Mouse (Mus musculus) heart, embryonic 13.5 days (tissue): ENCODE results near the gene Kcnq1. TPM values are rescaled to one million over a fixed set of nuclear protein-coding genes. Genes with fewer than 3 reads are reported as not detected.

Experiments
- ATAC-seq: fragments of 200-750 bp; cut with Nextera tagmentation; 2 replicates; pipeline ENCODE4 v1.8.0; 2017; ENCODE audit warnings: moderate TSS enrichment; ENCODE audit not compliant: insufficient number of reproducible peaks, low FRiP score, low TSS enrichment; ENCODE audit errors: extremely low read depth
- H3K27ac ChIP-seq: fragments of 300-500 bp; sonication (generic); replicated peaks from 2 replicates; pipeline ENCODE4 v1.5.1; 2015; ENCODE audit warnings: moderate library complexity, mild to moderate bottlenecking, inconsistent platforms
- H3K27me3 ChIP-seq: fragments of 300-500 bp; sonication (generic); replicated peaks from 2 replicates; pipeline ENCODE4 v1.6.1; 2015; ENCODE audit warnings: mild to moderate bottlenecking, inconsistent platforms
- H3K36me3 ChIP-seq: fragments of 300-500 bp; sonication (generic); 2 replicates; pipeline ENCODE4 v1.6.1; 2015; ENCODE audit warnings: mild to moderate bottlenecking, inconsistent platforms
- H3K4me1 ChIP-seq: fragments of 300-500 bp; sonication (generic); 2 replicates; pipeline ENCODE4 v1.6.1; 2015; ENCODE audit warnings: inconsistent platforms
- H3K4me2 ChIP-seq: fragments of 300-500 bp; sonication (generic); 2 replicates; pipeline ENCODE4 v1.6.1; 2015; ENCODE audit warnings: inconsistent platforms, mild to moderate bottlenecking, moderate library complexity
- H3K4me3 ChIP-seq: fragments of 300-500 bp; sonication (generic); 2 replicates; pipeline ENCODE4 v1.5.1; 2015; ENCODE audit warnings: moderate library complexity, mild to moderate bottlenecking, inconsistent platforms
- H3K9ac ChIP-seq: fragments of 300-500 bp; sonication (generic); 2 replicates; pipeline ENCODE4 v1.6.1; 2015; ENCODE audit warnings: inconsistent platforms, mild to moderate bottlenecking, moderate library complexity
- H3K9me3 ChIP-seq: fragments of 300-500 bp; sonication (generic); 2 replicates; pipeline ENCODE4 v1.6.1; 2016; ENCODE audit warnings: inconsistent platforms
- WGBS: fragments of 180-500 bp; shearing (Covaris S2); methylation state at CpG from one replicate; pipeline ENCODE4 v1.1.7; 2015; ENCODE audit warnings: mixed read lengths; 5-methylcytosine and 5-hydroxymethylcytosine counted together
- polyA plus RNA-seq: library from polyadenylated mRNA; unstranded; fragments of >200 nt; fragmentation: Nextera tagmentation; extraction: Ambion mirVana; gene quantifications from 2 replicates; pipeline ENCODE4 v1.2.1, GENCODE M21; 2015

Kcnq1 gene
- polyA plus RNA-seq, 1 experiment from 2014 or later: 15.6 TPM

GRCm38 (mm10) chr7:143160057-143160456 is 53.9 kb downstream of the Kcnq1 start:
- 46% methylated on average over 5 of the region's 5 CpGs for WGBS
- peak overlapping the region; percentile 51; the same call in 1 of the 2 replicates for H3K27ac ChIP-seq
- no peaks in the 10 kb centered on the region for H3K36me3 ChIP-seq
- no peak overlapping the region for H3K4me2 ChIP-seq
- H3K4me3 ChIP-seq: no peak overlapping the region
- H3K9me3 ChIP-seq: no peaks in the 10 kb centered on the region
- no peak for ATAC-seq
- no peaks in the 10 kb centered on the region for H3K27me3 ChIP-seq
- peaks cover 30% of the 10 kb centered on the region for H3K4me1 ChIP-seq
- H3K9ac ChIP-seq: peak overlapping the region; percentile 51

GRCm38 (mm10) chr7:143162051-143162450 is 55.9 kb downstream of the Kcnq1 start:
- no peak overlapping the region for H3K9ac ChIP-seq
- no peaks in the 10 kb centered on the region for H3K36me3 ChIP-seq
- no peak overlapping the region for H3K4me3 ChIP-seq
- H3K4me1 ChIP-seq: peaks cover 28% of the 10 kb centered on the region
- no peak overlapping the region for H3K4me2 ChIP-seq
- ATAC-seq: no peak
- no peak overlapping the region for H3K27ac ChIP-seq
- WGBS: 71% methylated on average over 3 of the region's 3 CpGs
- no peaks in the 10 kb centered on the region for H3K27me3 ChIP-seq
- H3K9me3 ChIP-seq: no peaks in the 10 kb centered on the region

GRCm38 (mm10) chr7:143164074-143164473 is 57.9 kb downstream of the Kcnq1 start:
- Histone ChIP-seq H3K27ac (no peak overlapping the region), H3K9me3 (no peaks in the 10 kb centered on the region), H3K4me1 (peaks cover 18% of the 10 kb centered on the region), H3K27me3 (no peaks in the 10 kb centered on the region), H3K36me3 (no peaks in the 10 kb centered on the region), H3K4me3 (no peak overlapping the region), H3K9ac (no peak overlapping the region), H3K4me2 (no peak overlapping the region)
- ATAC-seq: no peak

- Histone ChIP-seq H3K4me1 (0 out of 2 replicates have a peak, but pooled peaks cover 3% of the 10 kb centered on the region), H3K36me3 (no peaks in the 10 kb centered on the region), H3K9ac (no peak overlapping the region), H3K4me3 (no peak overlapping the region), H3K27me3 (no peaks in the 10 kb centered on the region), H3K9me3 (no peaks in the 10 kb centered on the region), H3K4me2 (no peak overlapping the region), H3K27ac (no peak overlapping the region)
- ATAC-seq: no peak
- 53% methylated on average over 7 of the region's 7 CpGs for WGBS
Measured at GRCm38 (mm10) chr7:143165687-143166265, 59.6 kb downstream of the Kcnq1 start.

GRCm38 (mm10) chr7:143167275-143167674 is 61.1 kb downstream of the Kcnq1 start:
- no peak overlapping the region for H3K4me3 ChIP-seq
- 59% methylated on average over 3 of the region's 3 CpGs for WGBS
- H3K9ac ChIP-seq: no peak overlapping the region
- no peaks in the 10 kb centered on the region for H3K27me3 ChIP-seq
- H3K9me3 ChIP-seq: no peaks in the 10 kb centered on the region
- no peaks in the 10 kb centered on the region for H3K36me3 ChIP-seq
- ATAC-seq: no peak
- 0 out of 2 replicates have a peak, but pooled peaks cover 13% of the 10 kb centered on the region for H3K4me1 ChIP-seq
- no peak overlapping the region for H3K27ac ChIP-seq
- H3K4me2 ChIP-seq: no peak overlapping the region

- Histone ChIP-seq H3K9ac (no peak overlapping the region), H3K9me3 (no peaks in the 10 kb centered on the region), H3K36me3 (no peaks in the 10 kb centered on the region), H3K27me3 (no peaks in the 10 kb centered on the region), H3K27ac (no peak overlapping the region), H3K4me1 (peaks cover 19% of the 10 kb centered on the region; the same call in 1 of the 2 replicates), H3K4me2 (no peak overlapping the region), H3K4me3 (no peak overlapping the region)
- WGBS: 73% methylated on average over 3 of the region's 3 CpGs
- ATAC-seq: no peak
Measured at GRCm38 (mm10) chr7:143169371-143169770, 63.2 kb downstream of the Kcnq1 start.

GRCm38 (mm10) chr7:143172914-143173547 is 66.9 kb downstream of the Kcnq1 start:
- peaks cover 35% of the 10 kb centered on the region for H3K4me1 ChIP-seq
- no peak overlapping the region for H3K4me2 ChIP-seq
- H3K27ac ChIP-seq: no peak overlapping the region
- H3K9me3 ChIP-seq: no peaks in the 10 kb centered on the region
- WGBS: 77% methylated on average over 5 of the region's 5 CpGs
- H3K9ac ChIP-seq: no peak overlapping the region
- H3K27me3 ChIP-seq: no peaks in the 10 kb centered on the region
- H3K4me3 ChIP-seq: no peak overlapping the region
- ATAC-seq: no peak
- no peaks in the 10 kb centered on the region for H3K36me3 ChIP-seq

GRCm38 (mm10) chr7:143174633-143175032 is 68.5 kb downstream of the Kcnq1 start:
- Histone ChIP-seq H3K4me1 (peaks cover 49% of the 10 kb centered on the region), H3K9me3 (no peaks in the 10 kb centered on the region), H3K9ac (no peak overlapping the region), H3K36me3 (no peaks in the 10 kb centered on the region), H3K4me3 (no peak overlapping the region), H3K27me3 (no peaks in the 10 kb centered on the region), H3K27ac (no peak overlapping the region), H3K4me2 (no peak overlapping the region)
- no peak for ATAC-seq
- 65% methylated on average over 6 of the region's 6 CpGs for WGBS

GRCm38 (mm10) chr7:143178831-143179230 is 72.7 kb downstream of the Kcnq1 start:
- Histone ChIP-seq H3K4me3 (no peak overlapping the region), H3K9me3 (no peaks in the 10 kb centered on the region), H3K36me3 (peaks cover 11% of the 10 kb centered on the region), H3K9ac (no peak overlapping the region), H3K27me3 (no peaks in the 10 kb centered on the region), H3K4me1 (peaks cover 56% of the 10 kb centered on the region), H3K4me2 (no peak overlapping the region), H3K27ac (no peak overlapping the region)
- WGBS: 56% methylated on average over 2 of the region's 2 CpGs
- no peak for ATAC-seq

GRCm38 (mm10) chr7:143180761-143181160 is 74.6 kb downstream of the Kcnq1 start:
- Histone ChIP-seq H3K9me3 (no peaks in the 10 kb centered on the region), H3K4me3 (no peak overlapping the region), H3K27me3 (no peaks in the 10 kb centered on the region), H3K36me3 (peaks cover 17% of the 10 kb centered on the region), H3K27ac (peak overlapping the region; percentile 76), H3K9ac (no peak overlapping the region), H3K4me1 (peaks cover 50% of the 10 kb centered on the region), H3K4me2 (no peak overlapping the region)
- WGBS: 25% methylated on average over 3 of the region's 3 CpGs
- peak; percentile 35; the same call in 1 of the 2 replicates for ATAC-seq

GRCm38 (mm10) chr7:143181311-143181710 is 75.1 kb downstream of the Kcnq1 start:
- Histone ChIP-seq H3K9me3 (no peaks in the 10 kb centered on the region), H3K4me2 (no peak overlapping the region), H3K4me3 (no peak overlapping the region), H3K27ac (peak overlapping the region; percentile 76), H3K4me1 (peaks cover 48% of the 10 kb centered on the region), H3K27me3 (no peaks in the 10 kb centered on the region), H3K36me3 (peaks cover 17% of the 10 kb centered on the region), H3K9ac (no peak overlapping the region)
- 86% methylated on average over 4 of the region's 4 CpGs for WGBS
- no peak; the same call in 1 of the 2 replicates for ATAC-seq

GRCm38 (mm10) chr7:143185506-143185905 is 79.3 kb downstream of the Kcnq1 start:
- ATAC-seq: no peak
- WGBS: 71% methylated on average over 6 of the region's 6 CpGs
- no peaks in the 10 kb centered on the region for H3K27me3 ChIP-seq
- H3K4me2 ChIP-seq: no peak overlapping the region
- H3K27ac ChIP-seq: no peak overlapping the region
- H3K4me1 ChIP-seq: peaks cover 17% of the 10 kb centered on the region
- H3K36me3 ChIP-seq: peaks cover 17% of the 10 kb centered on the region
- H3K9ac ChIP-seq: no peak overlapping the region
- H3K9me3 ChIP-seq: no peaks in the 10 kb centered on the region
- no peak overlapping the region for H3K4me3 ChIP-seq
